ENCODE assay signal across 14 mouse cellular contexts in genomic region chr8:110929066-110929465, GRCm38 (mm10). TPM values are rescaled to one million over a fixed set of nuclear protein-coding genes. Genes with fewer than 3 reads are reported as not detected.
A peak's percentile ranks its signal among the peaks of the same experiment; 100 is the strongest.
DNase-seq lines count a peak whose midpoint lies in the region; ATAC-seq and TF ChIP-seq lines count a peak whose summit lies in the region.
"Had no signal": no experiment of that assay in that cellular context is flagged by ENCODE, and none has a peak within 500 bp of the region (broad histone marks: within the 10 kb centered on the region; RNA-seq: fewer than 3 reads in every experiment).

No protein-coding gene starts in this region.

- H3K27me3 ChIP-seq in intestine, embryonic 15.5 days (replicated peaks), result no peaks in the 10 kb centered on the region
- no peaks in the 10 kb centered on the region for H3K27me3 ChIP-seq in intestine, postnatal 0 days (replicated peaks; ENCODE audit: control insufficient read depth, insufficient read depth, low read length)
- no peaks in the 10 kb centered on the region for H3K27me3 ChIP-seq in liver, embryonic 15.5 days
- H3K27me3 ChIP-seq in forebrain, embryonic 12.5 days, result no peaks in the 10 kb centered on the region
- H3K27me3 ChIP-seq: midbrain, embryonic 12.5 days had no signal

- 66% methylated on average over 5 of the region's 5 CpGs for WGBS in intestine, embryonic 15.5 days
- WGBS in intestine, postnatal 0 days, result 68% methylated on average over 5 of the region's 5 CpGs
- 11% methylated on average over 5 of the region's 5 CpGs for WGBS in liver, embryonic 15.5 days (ENCODE audit: insufficient replicate concordance)
- WGBS in forebrain, embryonic 12.5 days, result 67% methylated on average over 5 of the region's 5 CpGs

- no peaks in the 10 kb centered on the region for H3K36me3 ChIP-seq in intestine, embryonic 15.5 days
- H3K36me3 ChIP-seq in intestine, postnatal 0 days (ENCODE audit: control insufficient read depth, insufficient read depth), result no peaks in the 10 kb centered on the region
- peaks cover 20% of the 10 kb centered on the region for H3K36me3 ChIP-seq in liver, embryonic 15.5 days (replicated peaks)
- H3K36me3 ChIP-seq in forebrain, embryonic 12.5 days (replicated peaks), result 0 out of 2 replicates have a peak, but pooled peaks cover 4% of the 10 kb centered on the region

- 0 out of 2 replicates have a peak, but pooled peaks cover 3% of the 10 kb centered on the region for H3K4me1 ChIP-seq in intestine, embryonic 15.5 days (replicated peaks)
- 0 out of 2 replicates have a peak, but pooled peaks cover 3% of the 10 kb centered on the region for H3K4me1 ChIP-seq in intestine, postnatal 0 days (replicated peaks; ENCODE audit: control insufficient read depth, insufficient read depth, low read length)
- peaks cover 100% of the 10 kb centered on the region for H3K4me1 ChIP-seq in liver, embryonic 15.5 days (replicated peaks)
- peaks cover 5% of the 10 kb centered on the region; the same call in 1 of the 2 replicates for H3K4me1 ChIP-seq in forebrain, embryonic 12.5 days
- H3K4me1 ChIP-seq: midbrain, embryonic 12.5 days had no signal

- no peak overlapping the region for H3K9ac ChIP-seq in intestine, embryonic 15.5 days
- H3K9ac ChIP-seq in intestine, postnatal 0 days (ENCODE audit: low read depth, low read length), result no peak overlapping the region
- peak overlapping the region; percentile 47; the same call in 1 of the 2 replicates for H3K9ac ChIP-seq in liver, embryonic 15.5 days
- no peak overlapping the region for H3K9ac ChIP-seq in forebrain, embryonic 12.5 days
- H3K9ac ChIP-seq: hindbrain, embryonic 14.5 days; midbrain, embryonic 12.5 days had no signal

- H3K9me3 ChIP-seq in intestine, embryonic 15.5 days, result no peaks in the 10 kb centered on the region
- H3K9me3 ChIP-seq in intestine, postnatal 0 days (ENCODE audit: control insufficient read depth), result no peaks in the 10 kb centered on the region
- H3K9me3 ChIP-seq in liver, embryonic 15.5 days (replicated peaks), result no peaks in the 10 kb centered on the region
- H3K9me3 ChIP-seq in forebrain, embryonic 12.5 days, result no peaks in the 10 kb centered on the region
- H3K9me3 ChIP-seq: midbrain, embryonic 12.5 days had no signal

- peak; percentile 47; the same call in 1 of the 2 replicates for ATAC-seq in intestine, embryonic 15.5 days
- ATAC-seq in intestine, postnatal 0 days, result no peak
- peak; percentile 74 for ATAC-seq in erythroblast, adult 5-6 weeks (replicated peaks; ENCODE audit: low FRiP score, poor library complexity, severe bottlenecking)
- ATAC-seq in liver, embryonic 15.5 days (ENCODE audit: insufficient read depth), result peak; percentile 79
- ATAC-seq in forebrain, embryonic 12.5 days (ENCODE audit: low FRiP score), result no peak

- DNase-seq in CD4-positive, CD25-positive, alpha-beta regulatory T cell, adult 2 months (ENCODE audit: low read depth, low spot score), result peak; percentile 61
- no peak for DNase-seq in lung, postnatal 36 days
- DNase-seq in frontal cortex, postnatal 14 days (ENCODE audit: low spot score in 2 of 2), result no peak
- DNase-seq: heart, adult 2 months; lung, adult 2 months; right cerebral cortex, postnatal 25 days; thymus, adult 2 months had no signal

- no peak overlapping the region for H3K4me3 ChIP-seq in intestine, embryonic 15.5 days (replicated peaks)
- H3K4me3 ChIP-seq in intestine, postnatal 0 days (ENCODE audit: low read depth, low read length), result no peak overlapping the region
- peak overlapping the region; percentile 25 for H3K4me3 ChIP-seq in liver, embryonic 15.5 days (replicated peaks)
- no peak overlapping the region for H3K4me3 ChIP-seq in forebrain, embryonic 12.5 days (replicated peaks)
- H3K4me3 ChIP-seq: heart, adult 2 months; midbrain, embryonic 12.5 days had no signal

- no peak overlapping the region for H3K4me2 ChIP-seq in intestine, embryonic 15.5 days (replicated peaks)
- no peak overlapping the region for H3K4me2 ChIP-seq in intestine, postnatal 0 days (replicated peaks; ENCODE audit: low read depth)
- H3K4me2 ChIP-seq in liver, embryonic 15.5 days, result peak overlapping the region; percentile 65
- H3K4me2 ChIP-seq in forebrain, embryonic 12.5 days, result no peak overlapping the region
- H3K4me2 ChIP-seq: hindbrain, embryonic 14.5 days; midbrain, embryonic 12.5 days had no signal

- TF ChIP-seq CTCF in intestine, postnatal 0 days (IDR thresholded peaks at IDR 0.05; ENCODE audit: low read depth), result no peak

- no peak overlapping the region for H3K27ac ChIP-seq in intestine, embryonic 15.5 days
- H3K27ac ChIP-seq in intestine, postnatal 0 days (ENCODE audit: low read depth, low read length), result no peak overlapping the region
- peak overlapping the region; percentile 93 for H3K27ac ChIP-seq in liver, embryonic 15.5 days (replicated peaks)
- H3K27ac ChIP-seq in forebrain, embryonic 12.5 days, result no peak overlapping the region
- H3K27ac ChIP-seq: heart, adult 2 months; hindbrain, embryonic 14.5 days; midbrain, embryonic 12.5 days had no signal

RNA-seq across cellular contexts. Expression of gene St3gal2, which starts 9.3 kb away (rescaled TPM):
- 13.0 and 15.3 TPM in 2 replicates for polyA plus RNA-seq in intestine, embryonic 15.5 days (2015; fragmentation: Nextera tagmentation; extraction: Ambion mirVana)
- polyA plus RNA-seq in intestine, postnatal 0 days (2015; fragmentation: Nextera tagmentation; extraction: Ambion mirVana), result 4.9 and 5.1 TPM in 2 replicates
- 60.1 and 66.5 TPM in 2 replicates for total RNA-seq in erythroblast, adult 5-6 weeks (2015; ENCODE audit: low replicate concordance)
- 66.0 and 95.1 TPM in 2 replicates for total RNA-seq in erythroblast, adult 5-6 weeks (2017; ENCODE audit: low replicate concordance)
- polyA plus RNA-seq in liver, embryonic 15.5 days (2015; fragmentation: Nextera tagmentation; extraction: Ambion mirVana), result 21.9 and 24.6 TPM in 2 replicates
- 26.2 and 27.2 TPM in 2 replicates for polyA plus RNA-seq in forebrain, embryonic 12.5 days (2016; fragmentation: Nextera tagmentation; extraction: Ambion mirVana)

RNA-seq across cellular contexts. Expression of gene Fuk, which starts 26.8 kb away (rescaled TPM):
- 10.2 and 13.2 TPM in 2 replicates for polyA plus RNA-seq in intestine, embryonic 15.5 days (2015; fragmentation: Nextera tagmentation; extraction: Ambion mirVana)
- 6.2 and 6.9 TPM in 2 replicates for polyA plus RNA-seq in intestine, postnatal 0 days (2015; fragmentation: Nextera tagmentation; extraction: Ambion mirVana)
- total RNA-seq in erythroblast, adult 5-6 weeks (2015; ENCODE audit: low replicate concordance), result 0.58 and 3.3 TPM in 2 replicates
- total RNA-seq in erythroblast, adult 5-6 weeks (2017; ENCODE audit: low replicate concordance), result 0.68 and 0.98 TPM in 2 replicates
- 2.5 and 3.3 TPM in 2 replicates for polyA plus RNA-seq in liver, embryonic 15.5 days (2015; fragmentation: Nextera tagmentation; extraction: Ambion mirVana)
- 13.2 and 14.4 TPM in 2 replicates for polyA plus RNA-seq in forebrain, embryonic 12.5 days (2016; fragmentation: Nextera tagmentation; extraction: Ambion mirVana)

Comparison
In these comparisons a context has a peak if more than half of its experiments do, and no peak if none do; other contexts are left out.
1. ATAC-seq: peak in intestine, embryonic 15.5 days (single experiment), erythroblast, adult 5-6 weeks (single experiment) and liver, embryonic 15.5 days (single experiment); none in intestine, postnatal 0 days (single experiment) and forebrain, embryonic 12.5 days (single experiment).